Mouse (Mus musculus): Measurements from ENCODE around the gene Ugt3a1.
"Not testable (repeated sequence)": the region's sequence is repeated elsewhere in the genome, so short reads cannot be mapped to it uniquely, and the experiment has no call there.

Ugt3a1 gene

DNA sequence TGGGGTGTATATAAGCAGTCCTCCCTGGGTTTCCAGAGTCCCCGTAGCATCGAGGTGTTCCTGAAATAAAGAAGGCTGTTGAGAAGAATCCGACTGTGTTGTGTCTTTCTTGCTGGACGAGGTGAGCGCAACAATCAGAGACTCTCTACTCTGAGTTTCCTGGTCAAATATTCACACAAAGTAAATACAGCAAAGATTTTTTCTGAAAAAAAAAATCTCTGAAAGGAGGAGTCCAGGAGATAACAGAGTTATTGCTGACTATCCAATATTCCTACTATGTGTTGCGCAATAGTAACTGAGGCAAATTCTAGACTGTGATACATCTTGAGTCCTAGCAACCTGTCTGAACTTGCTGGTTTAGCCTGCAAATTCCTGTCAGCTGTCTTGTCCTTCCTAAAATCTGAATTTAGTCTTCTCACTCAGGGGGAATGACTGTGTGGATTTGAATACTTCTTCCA, at the start of gene Ugt3a1:
Ugt3a1 (plus strand) TSS at position 51 of the 458 bp plus-strand sequence.
- no peak for DNase-seq (ENCODE audit: extremely low read depth, insufficient read length, low spot score)

DNA sequence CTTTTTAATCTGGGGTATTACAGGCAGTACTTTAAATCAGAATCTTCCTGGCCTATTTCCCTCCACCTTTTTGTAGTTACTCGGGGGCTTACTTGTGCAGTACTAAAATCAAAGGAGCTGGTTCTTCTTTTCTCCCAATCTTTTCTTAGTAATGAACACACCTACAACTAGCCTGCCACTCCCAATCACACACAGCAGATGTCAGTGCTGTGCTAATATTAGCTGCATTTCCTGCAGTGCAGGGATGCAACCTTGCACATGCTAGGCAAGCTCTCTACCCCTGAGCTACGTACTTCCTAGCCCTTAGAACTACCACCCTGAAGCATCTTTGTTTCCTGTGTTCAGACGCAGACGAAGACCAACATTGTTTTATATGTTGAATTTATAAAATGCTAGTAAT, 45.8 kb upstream of the Ugt3a1 start:
- not testable (repeated sequence) for DNase-seq (ENCODE audit: extremely low read depth, insufficient read length, low spot score)

GRCm38 (mm10) chr15:9246345-9246744, 30.3 kb upstream of the Ugt3a1 start:
- DNase-seq (ENCODE audit: extremely low read depth, insufficient read length, low spot score) = no peak

DNA sequence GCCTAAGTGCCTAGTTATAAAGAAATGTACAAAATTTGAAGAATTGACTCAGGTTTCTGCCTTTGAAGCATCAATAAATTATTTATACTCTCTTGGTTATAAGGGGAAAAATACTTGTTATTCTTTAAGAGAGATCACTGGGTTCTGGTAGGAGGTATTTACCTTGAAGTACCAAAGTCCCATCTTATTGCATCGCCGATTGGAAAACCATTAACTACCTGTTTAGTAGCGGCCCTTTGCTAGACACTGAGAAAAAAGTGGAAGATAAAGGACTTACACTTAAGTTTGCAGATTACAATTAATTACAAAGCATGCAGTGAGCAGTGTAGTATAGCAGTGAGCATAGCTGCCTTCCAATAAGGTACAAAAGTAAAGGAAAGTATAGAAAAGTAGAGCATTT, 23.8 kb upstream of the Ugt3a1 start:
- no peak for DNase-seq (ENCODE audit: extremely low read depth, insufficient read length, low spot score)

GRCm38 (mm10) chr15:9260621-9261020, 16.1 kb upstream of the Ugt3a1 start:
- no peak for DNase-seq (ENCODE audit: extremely low read depth, insufficient read length, low spot score)

GRCm38 (mm10) chr15:9271876-9272275, 4.8 kb upstream of the Ugt3a1 start:
- no peak for DNase-seq (ENCODE audit: extremely low read depth, insufficient read length, low spot score)

GRCm38 (mm10) chr15:9279026-9279425, 2.3 kb downstream of the Ugt3a1 start:
- no peak for DNase-seq (ENCODE audit: extremely low read depth, insufficient read length, low spot score)

DNA sequence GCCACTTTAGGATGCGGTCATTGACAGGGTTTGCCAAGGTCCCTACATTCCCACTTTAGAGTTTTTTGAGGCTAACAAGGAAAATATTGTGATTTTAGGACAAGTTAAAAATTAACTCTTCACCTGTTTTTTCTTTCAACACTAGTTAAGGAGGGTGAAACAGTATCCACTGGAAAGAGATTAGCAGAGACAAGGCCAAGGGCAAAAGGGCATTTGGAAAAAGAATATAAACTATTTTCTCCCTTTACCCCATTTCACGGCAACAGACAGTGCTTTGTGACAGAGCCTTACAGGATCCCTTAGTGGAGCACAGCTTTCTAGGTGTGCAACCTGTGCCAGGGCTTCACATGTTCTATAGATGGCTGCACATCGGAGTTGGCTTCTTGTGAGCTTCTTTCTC, 2.9 kb downstream of the Ugt3a1 start:
- DNase-seq (ENCODE audit: extremely low read depth, insufficient read length, low spot score) = no peak

- DNase-seq (ENCODE audit: extremely low read depth, insufficient read length, low spot score) = no peak
These were observed 6.5 kb downstream of the Ugt3a1 start for GRCm38 (mm10) chr15:9283165-9283564.

DNA sequence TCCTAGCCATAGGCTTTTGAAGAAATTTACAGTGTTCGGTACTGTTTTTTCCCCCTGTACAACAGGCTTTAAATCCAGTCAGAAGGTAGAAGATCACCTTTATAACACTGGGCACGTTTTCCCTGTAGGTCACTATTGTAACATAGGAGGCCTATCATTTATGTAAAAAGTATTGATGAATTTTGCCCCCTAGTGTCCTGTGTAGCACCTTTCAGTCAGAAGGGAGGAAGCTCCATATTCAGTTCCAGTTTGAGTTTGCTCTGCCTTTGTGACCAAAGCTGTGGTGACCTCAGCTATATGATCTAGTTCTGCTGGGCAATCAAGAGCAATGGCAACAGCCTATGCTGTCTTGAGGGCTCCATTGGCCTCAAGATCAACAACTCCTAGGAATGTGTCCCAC, 13.0 kb downstream of the Ugt3a1 start:
- no peak for DNase-seq (ENCODE audit: extremely low read depth, insufficient read length, low spot score)

DNA sequence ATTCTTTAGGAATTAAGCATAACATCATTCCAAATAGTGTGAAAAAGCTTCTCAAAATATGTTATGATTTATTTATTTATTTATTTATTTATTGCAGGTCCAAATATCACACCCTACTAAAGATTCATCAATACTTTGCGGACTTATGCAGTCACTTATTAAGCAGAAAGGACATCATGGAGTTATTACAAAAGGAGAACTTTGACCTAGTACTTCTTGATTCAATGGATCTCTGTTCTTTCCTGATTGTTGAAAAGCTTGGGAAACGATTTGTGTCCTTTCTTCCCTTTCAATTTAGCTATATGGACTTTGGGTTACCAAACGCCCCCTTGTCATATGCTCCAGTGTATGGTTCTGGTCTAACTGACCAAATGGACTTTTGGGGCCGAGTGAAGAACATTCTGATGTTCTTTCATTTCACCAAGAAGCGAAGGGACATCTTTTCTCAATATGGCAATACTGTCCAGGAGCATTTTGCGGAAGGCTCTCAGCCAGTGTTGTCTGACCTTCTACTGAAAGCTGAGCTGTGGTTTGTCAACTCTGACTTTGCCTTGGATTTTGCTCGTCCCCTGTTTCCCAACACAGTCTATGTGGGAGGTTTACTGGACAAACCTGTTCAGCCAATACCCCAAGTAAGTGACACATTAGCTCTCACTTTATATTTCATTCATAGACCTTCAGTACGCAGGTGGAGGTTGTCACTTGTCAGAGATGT, 29.4 kb downstream of the Ugt3a1 start:
- DNase-seq (ENCODE audit: extremely low read depth, insufficient read length, low spot score) = no peak

DNA sequence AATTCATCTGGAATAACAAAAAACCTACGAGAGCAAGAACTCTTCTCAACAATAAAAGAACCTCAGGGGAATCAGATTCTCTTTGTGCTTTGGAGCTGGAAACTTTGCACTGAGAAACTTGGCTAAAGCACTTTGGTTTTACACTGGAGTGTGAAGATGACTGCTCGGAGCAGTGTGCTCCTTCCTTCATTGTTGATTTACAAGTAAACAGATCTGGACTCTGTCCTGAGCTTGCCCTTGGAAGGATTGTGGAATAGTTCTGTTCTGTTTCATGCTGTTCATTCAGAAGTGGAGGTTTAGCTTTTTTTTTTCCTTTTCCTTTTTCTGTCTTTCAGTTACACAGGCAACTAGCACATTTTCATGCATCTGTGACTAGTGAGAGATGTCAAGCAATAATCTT, 57.9 kb downstream of the Ugt3a1 start:
- DNase-seq (ENCODE audit: extremely low read depth, insufficient read length, low spot score) = no peak

- no peak for DNase-seq (ENCODE audit: extremely low read depth, insufficient read length, low spot score)
These were observed 58.7 kb downstream of the Ugt3a1 start, which contains the start of gene Ugt3a2 for GRCm38 (mm10) chr15:9335341-9335740. Gene Ugt3a2, plus strand, starts transcription at chr15:9335550.

DNA sequence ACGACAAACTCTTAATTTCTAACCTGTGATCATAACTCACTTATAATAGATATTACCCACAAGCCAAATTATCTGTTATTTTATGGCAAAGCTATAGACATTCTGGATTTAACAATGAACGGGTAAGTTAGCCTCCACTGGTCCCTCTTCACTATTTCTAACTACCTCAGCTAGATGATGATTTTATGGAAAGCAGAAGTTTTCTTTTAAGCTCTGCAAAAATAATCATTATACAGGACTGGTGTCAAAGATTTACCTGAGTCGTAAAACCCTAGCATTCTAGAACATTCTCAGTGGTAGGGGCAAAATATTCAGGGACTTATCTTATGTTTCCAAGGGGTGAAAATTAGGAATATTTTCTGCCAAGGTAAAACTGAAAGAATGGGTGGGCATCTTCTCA, 59.9 kb downstream of the Ugt3a1 start:
- DNase-seq (ENCODE audit: extremely low read depth, insufficient read length, low spot score) = no peak

GRCm38 (mm10) chr15:9337021-9337420, 60.3 kb downstream of the Ugt3a1 start:
- DNase-seq (ENCODE audit: extremely low read depth, insufficient read length, low spot score) = no peak

DNA sequence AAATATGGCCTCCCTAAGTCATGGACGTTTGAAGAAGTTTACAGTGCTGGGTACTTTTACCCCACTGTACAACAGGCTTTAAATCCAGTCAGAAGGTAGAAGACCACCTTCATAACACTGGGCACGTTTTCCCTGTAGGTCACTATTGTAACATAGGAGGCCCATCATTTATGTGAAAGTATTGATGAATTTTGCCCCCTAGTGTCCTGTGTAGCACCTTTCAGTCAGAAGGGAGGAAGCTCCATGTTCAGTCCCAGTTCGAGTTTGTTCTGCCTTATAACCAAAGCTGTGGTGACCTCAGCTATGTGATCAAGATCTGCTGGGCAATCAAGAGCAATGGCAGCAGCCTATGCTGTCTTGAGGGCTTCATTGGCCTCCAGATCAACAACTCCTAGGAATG, 72.1 kb downstream of the Ugt3a1 start:
- no peak for DNase-seq (ENCODE audit: extremely low read depth, insufficient read length, low spot score)

DNA sequence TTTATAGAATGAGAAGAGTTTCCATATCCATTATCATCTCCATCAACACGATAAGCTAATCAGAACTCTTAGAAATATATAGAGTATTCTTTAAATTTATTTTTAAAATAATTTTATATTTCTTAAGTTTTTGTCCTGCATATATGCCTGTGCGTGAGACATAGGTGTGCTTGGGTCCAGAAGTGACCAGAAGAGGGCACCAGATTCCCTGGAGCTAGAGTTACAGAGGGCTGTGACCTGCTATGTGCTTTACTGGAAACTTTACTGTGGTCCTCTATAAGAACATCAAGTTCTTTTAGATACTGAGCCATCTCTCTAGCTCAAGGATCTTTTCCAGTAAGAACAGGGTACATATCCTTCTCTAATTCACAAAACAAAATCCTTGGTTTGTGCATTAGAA, 86.1 kb downstream of the Ugt3a1 start:
- no peak for DNase-seq (ENCODE audit: extremely low read depth, insufficient read length, low spot score)
